Mouse (Mus musculus) intestine, embryonic 14.5 days (tissue): ENCODE measurements at regions not wholly inside any gene's neighbourhood (a gene's known extent, or its start where the extent isn't known, plus 50 kb on each side); places are given as distances from the start of the nearest gene placed in this dataset.

Experiments used
- ATAC-seq: fragments of 200-750 bp; cut with Nextera tagmentation; replicated peaks from 2 replicates; pipeline ENCODE4 v1.8.0; 2017; ENCODE audit warnings: low read depth, moderate number of reproducible peaks, moderate TSS enrichment, moderate library complexity; ENCODE audit not compliant: low FRiP score, low TSS enrichment
- DNase-seq: peaks from one replicate; pipeline ENCODE4 v3.0.0-alpha.2; 2018; ENCODE audit warnings: low spot score
- H3K27ac ChIP-seq: fragments of 300-500 bp; sonication (generic); 2 replicates; pipeline ENCODE4 v1.5.1; 2014; ENCODE audit warnings: low read depth, mild to moderate bottlenecking, control low read depth
- H3K27me3 ChIP-seq: fragments of 300-500 bp; sonication (generic); replicated peaks from 2 replicates; pipeline ENCODE4 v1.6.1; 2014; ENCODE audit warnings: low read length, control low read depth; ENCODE audit not compliant: control insufficient read depth, insufficient read depth
- H3K36me3 ChIP-seq: fragments of 300-500 bp; sonication (generic); 2 replicates; pipeline ENCODE4 v1.6.1; 2014; ENCODE audit warnings: low read length, control low read depth; ENCODE audit not compliant: control insufficient read depth, insufficient read depth
- H3K4me1 ChIP-seq: fragments of 300-500 bp; sonication (generic); replicated peaks from 2 replicates; pipeline ENCODE4 v1.6.1; 2014; ENCODE audit warnings: low read length, control low read depth, mixed read lengths; ENCODE audit not compliant: control insufficient read depth, insufficient read depth
- H3K4me2 ChIP-seq: fragments of 300-500 bp; sonication (generic); 2 replicates; pipeline ENCODE4 v1.6.1; 2014; ENCODE audit warnings: low read length
- H3K4me3 ChIP-seq: fragments of 300-500 bp; sonication (generic); 2 replicates; pipeline ENCODE4 v1.5.1; 2014; ENCODE audit warnings: low read depth, low read length, control low read depth, mixed read lengths
- H3K9ac ChIP-seq: fragments of 300-500 bp; sonication (generic); 2 replicates; pipeline ENCODE4 v1.6.1; 2014; ENCODE audit warnings: mild to moderate bottlenecking, low read length
- H3K9me3 ChIP-seq: fragments of 300-500 bp; sonication (generic); 2 replicates; pipeline ENCODE4 v1.6.1; 2016; ENCODE audit warnings: low read length, control low read depth; ENCODE audit not compliant: control insufficient read depth
- WGBS: fragments of 180-500 bp; shearing (Covaris S2); extraction: QIAGEN DNeasy Blood & Tissue Kit; methylation state at CpG from one replicate; pipeline ENCODE4 v1.1.7; 2014; 5-methylcytosine and 5-hydroxymethylcytosine counted together

- H3K27me3 ChIP-seq, result no peaks in the 10 kb centered on the region
- no peak for ATAC-seq
These were observed 371.1 kb downstream of the Cdh26 start for GRCm38 (mm10) chr2:178801464-178801863.

DNA sequence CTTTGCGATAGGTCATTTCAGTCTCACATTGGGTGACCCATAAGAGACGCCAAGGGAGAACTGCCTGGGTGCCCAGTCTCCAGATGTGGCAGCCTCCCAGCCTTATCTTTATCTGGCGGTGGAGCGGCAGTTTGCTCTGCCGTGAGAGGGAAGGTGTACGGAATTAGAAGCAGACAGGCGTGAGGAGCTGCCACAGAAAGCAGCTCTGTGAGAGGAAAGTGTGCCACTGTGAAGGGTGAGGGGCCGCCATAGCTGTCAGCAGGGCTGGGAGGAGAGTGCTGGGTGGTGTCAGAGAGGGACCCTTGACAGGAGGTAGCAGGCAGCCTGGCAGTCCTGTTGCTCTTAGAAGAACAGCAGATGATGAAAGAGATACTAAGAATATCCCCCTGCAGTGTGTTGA, 375.0 kb downstream of the Cdh26 start:
- Histone ChIP-seq H3K4me1 (no peaks in the 10 kb centered on the region; the same call in 1 of the 2 replicates), H3K9me3 (no peaks in the 10 kb centered on the region), H3K27ac (no peak overlapping the region), H3K36me3 (no peaks in the 10 kb centered on the region), H3K27me3 (no peaks in the 10 kb centered on the region), H3K4me3 (no peak overlapping the region), H3K9ac (no peak overlapping the region), H3K4me2 (no peak overlapping the region)
- DNase-seq (no peak), ATAC-seq (no peak)
- 55% methylated on average over 8 of the region's 8 CpGs for WGBS

More at GRCm38 (mm10) chr2:178801464-178801863, 371.1 kb downstream of the Cdh26 start:
- Histone ChIP-seq H3K27ac (no peak overlapping the region), H3K4me2 (no peak overlapping the region), H3K4me1 (no peaks in the 10 kb centered on the region), H3K36me3 (no peaks in the 10 kb centered on the region), H3K9ac (no peak overlapping the region), H3K9me3 (no peaks in the 10 kb centered on the region), H3K4me3 (no peak overlapping the region)
- 31% methylated on average over 12 of the region's 12 CpGs for WGBS
- peak; percentile 44 for DNase-seq

- Histone ChIP-seq H3K4me2 (no peak overlapping the region), H3K9me3 (no peaks in the 10 kb centered on the region), H3K9ac (no peak overlapping the region), H3K27me3 (no peaks in the 10 kb centered on the region), H3K4me3 (no peak overlapping the region), H3K27ac (no peak overlapping the region), H3K4me1 (no peaks in the 10 kb centered on the region), H3K36me3 (no peaks in the 10 kb centered on the region)
- no peak for DNase-seq
- WGBS, result 69% methylated on average over 6 of the region's 6 CpGs
- no peak for ATAC-seq
These were observed 391.2 kb downstream of the Cdh26 start for GRCm38 (mm10) chr2:178821552-178821951.

GRCm38 (mm10) chr2:178830313-178830712, 400.0 kb downstream of the Cdh26 start:
- WGBS, result 73% methylated on average over 3 of the region's 3 CpGs
- H3K4me3 ChIP-seq, result no peak overlapping the region
- no peak for DNase-seq
- H3K36me3 ChIP-seq, result no peaks in the 10 kb centered on the region
- H3K9ac ChIP-seq, result no peak overlapping the region
- H3K4me1 ChIP-seq, result no peaks in the 10 kb centered on the region
- no peak for ATAC-seq
- no peaks in the 10 kb centered on the region for H3K27me3 ChIP-seq
- no peaks in the 10 kb centered on the region for H3K9me3 ChIP-seq
- no peak overlapping the region for H3K27ac ChIP-seq
- no peak overlapping the region for H3K4me2 ChIP-seq

- no peaks in the 10 kb centered on the region for H3K27me3 ChIP-seq
- WGBS, result 83% methylated on average over 7 of the region's 7 CpGs
- no peak for ATAC-seq
- no peak overlapping the region for H3K4me2 ChIP-seq
- H3K9ac ChIP-seq, result no peak overlapping the region
- no peaks in the 10 kb centered on the region for H3K4me1 ChIP-seq
- no peak overlapping the region for H3K4me3 ChIP-seq
- no peak overlapping the region for H3K27ac ChIP-seq
- H3K9me3 ChIP-seq, result no peaks in the 10 kb centered on the region
- DNase-seq, result no peak
- no peaks in the 10 kb centered on the region for H3K36me3 ChIP-seq
These were observed 404.7 kb downstream of the Cdh26 start for GRCm38 (mm10) chr2:178834986-178835385.

DNA sequence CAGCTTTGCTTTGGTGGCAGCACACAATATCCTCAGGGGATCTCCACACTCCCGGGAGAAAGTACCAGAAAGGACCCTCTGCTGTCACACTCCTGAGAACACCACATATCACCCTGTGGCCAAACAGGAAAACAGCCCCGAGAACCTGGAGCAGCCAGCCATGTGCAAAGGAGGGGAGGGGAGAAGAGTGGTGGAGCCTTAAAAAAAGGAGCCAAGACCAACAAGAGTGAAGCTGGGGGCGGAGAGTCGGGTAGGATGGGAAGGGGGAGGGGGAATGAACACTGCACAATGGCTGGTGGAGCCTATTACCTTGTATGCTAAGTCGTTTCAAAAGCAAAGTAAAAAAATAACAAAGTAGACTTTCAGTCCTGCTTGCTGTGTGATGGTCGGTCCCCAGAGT, 408.2 kb downstream of the Cdh26 start:
- WGBS, result 37% methylated on average over 6 of the region's 6 CpGs
- no peak overlapping the region for H3K4me3 ChIP-seq
- no peak overlapping the region for H3K4me2 ChIP-seq
- no peaks in the 10 kb centered on the region for H3K4me1 ChIP-seq
- no peaks in the 10 kb centered on the region for H3K36me3 ChIP-seq
- H3K9ac ChIP-seq, result no peak overlapping the region
- ATAC-seq (no peak), DNase-seq (no peak)
- H3K27ac ChIP-seq, result no peak overlapping the region
- H3K9me3 ChIP-seq, result no peaks in the 10 kb centered on the region
- H3K27me3 ChIP-seq, result no peaks in the 10 kb centered on the region

GRCm38 (mm10) chr2:178840975-178841374, 410.6 kb downstream of the Cdh26 start:
- no peaks in the 10 kb centered on the region for H3K36me3 ChIP-seq
- no peak for DNase-seq
- no peaks in the 10 kb centered on the region for H3K9me3 ChIP-seq
- ATAC-seq, result no peak
- WGBS, result 47% methylated on average over 2 of the region's 2 CpGs
- no peak overlapping the region for H3K9ac ChIP-seq
- H3K27ac ChIP-seq, result no peak overlapping the region
- no peak overlapping the region for H3K4me3 ChIP-seq
- H3K27me3 ChIP-seq, result no peaks in the 10 kb centered on the region
- no peaks in the 10 kb centered on the region for H3K4me1 ChIP-seq
- no peak overlapping the region for H3K4me2 ChIP-seq

DNA sequence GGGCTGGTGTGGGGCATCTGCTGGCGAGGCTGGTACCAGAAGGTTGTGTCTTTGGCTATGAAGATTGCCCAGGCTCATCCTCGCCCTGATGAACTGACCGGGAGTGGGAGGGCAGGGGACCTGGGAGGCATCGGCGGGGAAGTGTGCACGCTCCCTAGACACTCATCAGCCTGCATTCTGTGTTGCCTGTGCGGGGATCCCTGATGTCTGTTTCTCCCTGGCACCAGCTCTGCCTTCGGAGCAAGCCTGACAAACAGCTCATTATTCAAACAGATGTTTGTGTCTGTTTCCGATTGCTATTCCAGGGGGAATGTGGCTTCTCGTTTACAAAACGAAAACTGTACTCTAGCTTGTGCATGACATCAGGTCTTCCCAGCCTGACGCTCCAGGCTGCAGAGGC, 412.3 kb downstream of the Cdh26 start:
- H3K9ac ChIP-seq, result no peak overlapping the region
- no peaks in the 10 kb centered on the region for H3K36me3 ChIP-seq
- no peaks in the 10 kb centered on the region for H3K4me1 ChIP-seq
- no peak overlapping the region for H3K4me2 ChIP-seq
- H3K27ac ChIP-seq, result no peak overlapping the region
- no peak for ATAC-seq
- no peaks in the 10 kb centered on the region for H3K9me3 ChIP-seq
- 58% methylated on average over 12 of the region's 12 CpGs for WGBS
- no peak overlapping the region for H3K4me3 ChIP-seq
- no peaks in the 10 kb centered on the region for H3K27me3 ChIP-seq
- no peak for DNase-seq

DNA sequence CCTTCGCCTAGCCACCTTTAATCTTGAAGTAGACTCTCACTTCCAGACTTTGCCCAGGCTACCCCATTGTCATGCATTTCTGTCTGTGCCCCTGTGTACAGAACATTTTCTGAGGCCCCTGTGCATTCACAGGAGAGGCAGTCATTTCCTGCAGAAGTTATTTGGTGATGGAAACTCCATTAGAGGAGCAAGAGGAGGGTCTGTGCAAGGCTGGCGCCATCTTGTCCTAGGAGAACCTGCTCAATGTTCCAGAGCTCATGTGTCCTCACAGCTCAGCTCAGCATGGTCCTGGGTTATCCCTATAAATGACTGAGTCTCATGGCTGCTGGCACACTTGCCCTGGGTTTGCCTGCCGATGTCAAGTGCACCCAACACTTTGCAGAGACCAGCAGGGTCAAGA, 413.1 kb downstream of the Cdh26 start:
- H3K4me1 ChIP-seq, result no peaks in the 10 kb centered on the region
- H3K36me3 ChIP-seq, result no peaks in the 10 kb centered on the region
- H3K27ac ChIP-seq, result no peak overlapping the region
- ATAC-seq (no peak), DNase-seq (no peak)
- no peaks in the 10 kb centered on the region for H3K27me3 ChIP-seq
- no peak overlapping the region for H3K4me2 ChIP-seq
- no peak overlapping the region for H3K4me3 ChIP-seq
- 85% methylated on average over 3 of the region's 3 CpGs for WGBS
- H3K9me3 ChIP-seq, result no peaks in the 10 kb centered on the region
- H3K9ac ChIP-seq, result no peak overlapping the region
